Mouse (Mus musculus) gastrocnemius, adult 18-20 months (tissue): ENCODE measurements around the gene Adgrv1. TPM values are rescaled to one million over a fixed set of nuclear protein-coding genes. Genes with fewer than 3 reads are reported as not detected.
"Not testable (repeated sequence)": the region's sequence is repeated elsewhere in the genome, so short reads cannot be mapped to it uniquely, and the experiment has no call there.

Experiments used
- DNase-seq: peaks from one replicate; pipeline ENCODE4 v3.0.0; 2021; ENCODE audit warnings: low spot score
- total RNA-seq, 2 experiments: library from RNA; stranded (reverse); gene quantifications; 2 replicates each; pipeline ENCODE4 v1.2.3; 2021

Gene Adgrv1
- total RNA-seq, 2 experiments from 2014 or later: 0.14 TPM; not detected in 1

- no peak for DNase-seq
These were observed 289.9 kb downstream of the Adgrv1 start for GRCm38 (mm10) chr13:81342987-81343596.

GRCm38 (mm10) chr13:81335241-81335640 lies 297.7 kb downstream of the Adgrv1 start:
- no peak for DNase-seq

GRCm38 (mm10) chr13:81332018-81332417 lies 300.9 kb downstream of the Adgrv1 start:
- DNase-seq: no peak

GRCm38 (mm10) chr13:81329762-81330161 lies 303.2 kb downstream of the Adgrv1 start:
- DNase-seq: no peak

- DNase-seq: no peak
These were observed 304.8 kb downstream of the Adgrv1 start for GRCm38 (mm10) chr13:81328181-81328580.

- no peak for DNase-seq
These were observed 307.2 kb downstream of the Adgrv1 start for GRCm38 (mm10) chr13:81325606-81326215.

- DNase-seq: no peak
These were observed 309.2 kb downstream of the Adgrv1 start for GRCm38 (mm10) chr13:81323546-81324316.

- no peak for DNase-seq
These were observed 316.4 kb downstream of the Adgrv1 start for GRCm38 (mm10) chr13:81316581-81316980.

GRCm38 (mm10) chr13:81314306-81315120 lies 318.4 kb downstream of the Adgrv1 start:
- no peak for DNase-seq

- no peak for DNase-seq
These were observed 320.8 kb downstream of the Adgrv1 start for GRCm38 (mm10) chr13:81312148-81312547.

GRCm38 (mm10) chr13:81300851-81301250 lies 332.1 kb downstream of the Adgrv1 start:
- DNase-seq: no peak

- DNase-seq: no peak
These were observed 338.8 kb downstream of the Adgrv1 start for GRCm38 (mm10) chr13:81294106-81294505.

- no peak for DNase-seq
These were observed 350.8 kb downstream of the Adgrv1 start for GRCm38 (mm10) chr13:81282193-81282592.

- no peak for DNase-seq
These were observed 352.2 kb downstream of the Adgrv1 start for GRCm38 (mm10) chr13:81280650-81281229.

GRCm38 (mm10) chr13:81279351-81279736 lies 353.6 kb downstream of the Adgrv1 start:
- no peak for DNase-seq

GRCm38 (mm10) chr13:81278669-81279350 lies 354.1 kb downstream of the Adgrv1 start:
- no peak for DNase-seq

GRCm38 (mm10) chr13:81273837-81274236 lies 359.1 kb downstream of the Adgrv1 start:
- no peak for DNase-seq

- DNase-seq: no peak
These were observed 362.6 kb downstream of the Adgrv1 start for GRCm38 (mm10) chr13:81270396-81270795.

GRCm38 (mm10) chr13:81269056-81269455 lies 363.9 kb downstream of the Adgrv1 start:
- no peak for DNase-seq

- DNase-seq: not testable (repeated sequence)
These were observed 365.5 kb downstream of the Adgrv1 start for GRCm38 (mm10) chr13:81267489-81267888.

- DNase-seq: no peak
These were observed 368.5 kb downstream of the Adgrv1 start for GRCm38 (mm10) chr13:81264465-81264864.
